Mouse (Mus musculus) C2C12 (cell line): ENCODE data around the gene H2afy2. TPM values are rescaled to one million over a fixed set of nuclear protein-coding genes. Genes with fewer than 3 reads are reported as not detected.

Experiments used
- H3K27me3 ChIP-seq: one replicate; pipeline ENCODE4 v1.6.1; 2011; ENCODE audit not compliant: control insufficient read depth, insufficient read depth, insufficient read length
- H3K36me3 ChIP-seq: one replicate; pipeline ENCODE4 v1.6.1; 2011; ENCODE audit not compliant: control insufficient read depth, insufficient read depth
- H3K4me3 ChIP-seq: one replicate; pipeline ENCODE4 v1.5.1; 2011; ENCODE audit warnings: mild to moderate bottlenecking, control low read depth; ENCODE audit not compliant: poor library complexity, insufficient read depth, severe bottlenecking
- H3K79me2 ChIP-seq: one replicate; pipeline ENCODE4 v1.6.1; 2011; ENCODE audit not compliant: control insufficient read depth, insufficient read depth
- H3K79me3 ChIP-seq: one replicate; pipeline ENCODE4 v1.6.1; 2011; ENCODE audit warnings: low read depth, control low read depth
- H3ac ChIP-seq: one replicate; pipeline ENCODE3; 2011; ENCODE audit warnings: low read depth; ENCODE audit not compliant: control insufficient read depth, insufficient read length
- CEBPB ChIP-seq: IDR thresholded peaks from one replicate; pipeline ENCODE4 v1.6.1; 2011; ENCODE audit warnings: low read depth, mild to moderate bottlenecking, control low read depth, moderate library complexity
- CTCF ChIP-seq: IDR thresholded peaks from one replicate; pipeline ENCODE4 v1.5.1; 2011; ENCODE audit not compliant: control insufficient read depth, insufficient read depth, insufficient read length
- FOSL1 ChIP-seq: IDR thresholded peaks from one replicate; pipeline ENCODE4 v1.8.0; 2011; ENCODE audit warnings: mild to moderate bottlenecking, low read length; ENCODE audit not compliant: poor library complexity, insufficient read depth, severe bottlenecking
- MAX ChIP-seq: IDR thresholded peaks from one replicate; pipeline ENCODE4 v1.6.1; 2011; ENCODE audit warnings: mild to moderate bottlenecking, control low read depth
- MYOD1 ChIP-seq: IDR thresholded peaks from one replicate; pipeline ENCODE4 v1.6.1; 2011; ENCODE audit warnings: low read depth; ENCODE audit not compliant: control insufficient read depth, insufficient read length
- MYOG ChIP-seq: IDR thresholded peaks from one replicate; pipeline ENCODE4 v1.6.1; 2011; ENCODE audit not compliant: control insufficient read depth, insufficient read length; ENCODE audit errors: extremely low read depth
- USF1 ChIP-seq: IDR thresholded peaks from one replicate; pipeline ENCODE4 v1.6.1; 2011; ENCODE audit warnings: low read depth, mild to moderate bottlenecking, control low read depth, moderate library complexity
- microRNA-seq: library from miRNA; unstranded; fragments of <30 nt; microRNA quantifications from one replicate; pipeline ENCODE4, GENCODE M21; 2019; ENCODE audit warnings: borderline microRNAs expressed
- polyA plus RNA-seq: library from polyadenylated mRNA; unstranded; fragments of >200 nt; fragmentation: generic; extraction: Trizol; gene quantifications from one replicate; pipeline ENCODE4 v1.2.1, GENCODE M21; 2012; ENCODE audit warnings: missing spikeins

Gene H2afy2
- polyA plus RNA-seq, 1 experiment: 10.5 TPM

- TF ChIP-seq FOSL1 (no peak), MAX (no peak)
- no peaks in the 10 kb centered on the region for H3K27me3 ChIP-seq
- H3K36me3 ChIP-seq: peaks cover 38% of the 10 kb centered on the region
- H3K4me3 ChIP-seq: peak within 1 kb of the TSS; percentile 45
- peaks cover 13% of the 10 kb centered on the region for H3K79me2 ChIP-seq
- peaks cover 2% of the 10 kb centered on the region for H3K79me3 ChIP-seq
- peak within 1 kb of the TSS; percentile 77 for H3ac ChIP-seq
These were observed 88.9 kb downstream of the H2afy2 start, which contains the start of gene Tysnd1 for GRCm38 (mm10) chr10:61694870-61695670. Gene Tysnd1 (plus strand): TSS chr10:61695514.

GRCm38 (mm10) chr10:61693563-61693962, 90.4 kb downstream of the H2afy2 start:
- peaks cover 18% of the 10 kb centered on the region for H3K79me2 ChIP-seq
- no peak for TF ChIP-seq MYOD1
- TF ChIP-seq USF1: no peak
- TF ChIP-seq MAX: no peak
- no peak for TF ChIP-seq CTCF
- TF ChIP-seq FOSL1: no peak
- H3K4me3 ChIP-seq: no peak overlapping the region
- H3ac ChIP-seq: no peak overlapping the region
- peaks cover 3% of the 10 kb centered on the region for H3K79me3 ChIP-seq
- no peaks in the 10 kb centered on the region for H3K27me3 ChIP-seq
- peaks cover 52% of the 10 kb centered on the region for H3K36me3 ChIP-seq

GRCm38 (mm10) chr10:61689405-61689804, 94.5 kb downstream of the H2afy2 start:
- H3K79me2 ChIP-seq: peaks cover 34% of the 10 kb centered on the region
- no peaks in the 10 kb centered on the region for H3K27me3 ChIP-seq
- peaks cover 93% of the 10 kb centered on the region for H3K36me3 ChIP-seq
- no peak overlapping the region for H3ac ChIP-seq
- no peak overlapping the region for H3K4me3 ChIP-seq
- TF ChIP-seq MYOD1 (no peak), FOSL1 (no peak), CEBPB (no peak), MAX (no peak), MYOG (no peak), USF1 (no peak), CTCF (no peak)
- H3K79me3 ChIP-seq: peaks cover 16% of the 10 kb centered on the region

Small RNAs within 50 kb of the gene (microRNA-seq; reads per million reads assigned to microRNA genes)
- gene Mir5108: not detected

Other genes with a start within 250 kb of the H2afy2 start
- gene Npffr1, start 188.7 kb downstream of the H2afy2 start, polyA plus RNA-seq: not detected
- gene Ppa1, start 135.6 kb downstream of the H2afy2 start, polyA plus RNA-seq: 189 TPM
- 150 TPM for gene Sar1a, start 103.8 kb downstream of the H2afy2 start, polyA plus RNA-seq
- gene Tysnd1, start 88.6 kb downstream of the H2afy2 start, polyA plus RNA-seq: 20.3 TPM
- 12.4 TPM for gene Aifm2, start 68.9 kb downstream of the H2afy2 start, polyA plus RNA-seq
- not detected for gene Col13a1, start 195.0 kb upstream of the H2afy2 start, polyA plus RNA-seq